Mouse (Mus musculus) cerebellum, postnatal 14 days (tissue): Measurements from ENCODE around the gene Orc4.
"Not testable (repeated sequence)": the region's sequence is repeated elsewhere in the genome, so short reads cannot be mapped to it uniquely, and the experiment has no call there.

Source experiments
- DNase-seq, 2 experiments: peaks; one replicate each; pipeline ENCODE4 v3.0.0; 2021; ENCODE audit warnings: mixed read lengths in 2 of 2

Gene Orc4

GRCm38 (mm10) chr2:48950252-48950315 lies at the start of gene Orc4:
Orc4 (minus strand) TSS chr2:48950277.
- no peak for DNase-seq

GRCm38 (mm10) chr2:48990322-48990721 lies 40.2 kb upstream of the Orc4 start:
- DNase-seq = no peak

- DNase-seq = no peak
Observed at GRCm38 (mm10) chr2:48978920-48979319, 28.8 kb upstream of the Orc4 start.

GRCm38 (mm10) chr2:48956591-48956990 lies 6.5 kb upstream of the Orc4 start:
- DNase-seq = no peak

- no peak for DNase-seq
Observed at GRCm38 (mm10) chr2:48950316-48950880, 321 bp upstream of the Orc4 start.

GRCm38 (mm10) chr2:48949743-48950251 lies 280 bp downstream of the Orc4 start:
- DNase-seq = no peak

- peak; percentile 99 to 100 for DNase-seq
Observed at GRCm38 (mm10) chr2:48948841-48949584, 1.1 kb downstream of the Orc4 start, which contains the start of gene Mbd5. Mbd5 (plus strand) TSS chr2:48949508.

- no peak for DNase-seq
Observed at GRCm38 (mm10) chr2:48947761-48948160, 2.3 kb downstream of the Orc4 start.

- DNase-seq = no peak
Observed at GRCm38 (mm10) chr2:48935058-48935457, 15.0 kb downstream of the Orc4 start.

GRCm38 (mm10) chr2:48915832-48916231 lies 34.2 kb downstream of the Orc4 start:
- DNase-seq = no peak

GRCm38 (mm10) chr2:48914185-48914584 lies 35.9 kb downstream of the Orc4 start:
- peak; percentile 9 to 21 for DNase-seq

GRCm38 (mm10) chr2:48908866-48909265 lies 41.2 kb downstream of the Orc4 start:
- DNase-seq = peak; percentile 21 to 39

- no peak for DNase-seq
Observed at GRCm38 (mm10) chr2:48895186-48895585, 54.9 kb downstream of the Orc4 start.

- peak; percentile 82 to 83 for DNase-seq
Observed at GRCm38 (mm10) chr2:48885945-48886344, 64.1 kb downstream of the Orc4 start.

GRCm38 (mm10) chr2:48868199-48868913 lies 81.7 kb downstream of the Orc4 start:
- DNase-seq = no peak

- DNase-seq = not testable (repeated sequence)
Observed at GRCm38 (mm10) chr2:48865596-48865995, 84.5 kb downstream of the Orc4 start.
